Mouse (Mus musculus): ENCODE measurements around the gene Prr14. TPM values are rescaled to one million over a fixed set of nuclear protein-coding genes. Genes with fewer than 3 reads are reported as not detected.
"Not testable (repeated sequence)": the region's sequence is repeated elsewhere in the genome, so short reads cannot be mapped to it uniquely, and the experiment has no call there.

Gene Prr14
- polyA plus RNA-seq (2015; fragmentation: Nextera tagmentation; extraction: Ambion mirVana): 42.4 and 44.5 TPM in 2 replicates

- not testable (repeated sequence) for H3K9ac ChIP-seq; H3K9me3 ChIP-seq; ATAC-seq (ENCODE audit: low read depth); H3K4me3 ChIP-seq; H3K4me1 ChIP-seq (replicated peaks); H3K27ac ChIP-seq (replicated peaks); H3K27me3 ChIP-seq; H3K4me2 ChIP-seq
- 97% methylated on average over 8 of the region's 8 CpGs for WGBS
- peaks cover 57% of the 10 kb centered on the region for H3K36me3 ChIP-seq
Observed at GRCm38 (mm10) chr7:127459311-127459710, at the start of gene Prr14. Gene Prr14 (plus strand): TSS chr7:127459611.

- Histone ChIP-seq H3K4me1 (replicated peaks) (peaks cover under 1% of the 10 kb centered on the region; the same call in 1 of the 2 replicates), H3K9me3 (no peaks in the 10 kb centered on the region), H3K4me2 (no peak overlapping the region), H3K4me3 (no peak overlapping the region), H3K27me3 (no peaks in the 10 kb centered on the region), H3K27ac (replicated peaks) (no peak overlapping the region), H3K9ac (no peak overlapping the region), H3K36me3 (peaks cover 8% of the 10 kb centered on the region; the same call in 1 of the 2 replicates)
- 71% methylated on average over 2 of the region's 2 CpGs for WGBS
- no peak for ATAC-seq (ENCODE audit: low read depth)
Observed at GRCm38 (mm10) chr7:127411418-127411817, 48.0 kb upstream of the Prr14 start.

- H3K9ac ChIP-seq: peak within 1 kb of the TSS; percentile 88
- peak; percentile 98 for ATAC-seq (ENCODE audit: low read depth)
- H3K27ac ChIP-seq (replicated peaks): peak within 1 kb of the TSS; percentile 85
- H3K27me3 ChIP-seq: peaks cover 15% of the 10 kb centered on the region
- H3K4me1 ChIP-seq (replicated peaks): peaks cover 19% of the 10 kb centered on the region
- peak within 1 kb of the TSS; percentile 78 for H3K4me2 ChIP-seq
- no peaks in the 10 kb centered on the region for H3K9me3 ChIP-seq
- peaks cover 22% of the 10 kb centered on the region for H3K36me3 ChIP-seq
- peak within 1 kb of the TSS; percentile 74 for H3K4me3 ChIP-seq
- WGBS: under 1% methylated on average over 48 of the region's 48 CpGs
Observed at GRCm38 (mm10) chr7:127421388-127422191, 37.8 kb upstream of the Prr14 start, which contains the start of gene Zfp688. Gene Zfp688 (minus strand): TSS chr7:127422068.

- peak overlapping the region; percentile 85 for H3K27ac ChIP-seq (replicated peaks)
- 0% methylated on average over 15 of the region's 15 CpGs for WGBS
- ATAC-seq (ENCODE audit: low read depth): peak; percentile 79
- H3K9me3 ChIP-seq: no peaks in the 10 kb centered on the region
- H3K4me3 ChIP-seq: peak overlapping the region; percentile 74
- H3K27me3 ChIP-seq: peaks cover 15% of the 10 kb centered on the region
- peak overlapping the region; percentile 78 for H3K4me2 ChIP-seq
- peak overlapping the region; percentile 88 for H3K9ac ChIP-seq
- H3K36me3 ChIP-seq: peaks cover 21% of the 10 kb centered on the region
- peaks cover 19% of the 10 kb centered on the region for H3K4me1 ChIP-seq (replicated peaks)
Observed at GRCm38 (mm10) chr7:127422247-127422646, 37.2 kb upstream of the Prr14 start.

GRCm38 (mm10) chr7:127425291-127425690 lies 34.1 kb upstream of the Prr14 start:
- Histone ChIP-seq H3K4me3 (no peak overlapping the region), H3K9ac (no peak overlapping the region), H3K4me2 (no peak overlapping the region), H3K36me3 (no peaks in the 10 kb centered on the region), H3K4me1 (replicated peaks) (peaks cover 19% of the 10 kb centered on the region), H3K9me3 (no peaks in the 10 kb centered on the region), H3K27me3 (peaks cover 15% of the 10 kb centered on the region), H3K27ac (replicated peaks) (no peak overlapping the region)
- WGBS: 88% methylated on average over 3 of the region's 3 CpGs
- ATAC-seq (ENCODE audit: low read depth): no peak

- Histone ChIP-seq H3K4me1 (replicated peaks) (peaks cover 14% of the 10 kb centered on the region), H3K27me3 (peaks cover 15% of the 10 kb centered on the region), H3K9me3 (no peaks in the 10 kb centered on the region), H3K36me3 (no peaks in the 10 kb centered on the region), H3K4me2 (no peak overlapping the region), H3K9ac (no peak overlapping the region), H3K27ac (replicated peaks) (no peak overlapping the region), H3K4me3 (no peak overlapping the region)
- 84% methylated on average over 2 of the region's 2 CpGs for WGBS
- ATAC-seq (ENCODE audit: low read depth): no peak
Observed at GRCm38 (mm10) chr7:127425911-127426310, 33.5 kb upstream of the Prr14 start.

GRCm38 (mm10) chr7:127426354-127426753 lies 33.1 kb upstream of the Prr14 start:
- Histone ChIP-seq H3K36me3 (no peaks in the 10 kb centered on the region), H3K27me3 (peaks cover 15% of the 10 kb centered on the region), H3K4me3 (no peak overlapping the region), H3K9me3 (no peaks in the 10 kb centered on the region), H3K4me2 (no peak overlapping the region), H3K9ac (no peak overlapping the region), H3K27ac (replicated peaks) (no peak overlapping the region), H3K4me1 (replicated peaks) (peaks cover 9% of the 10 kb centered on the region)
- WGBS: 76% methylated on average over 3 of the region's 3 CpGs
- ATAC-seq (ENCODE audit: low read depth): no peak

- Histone ChIP-seq H3K27ac (replicated peaks) (no peak overlapping the region), H3K9me3 (peaks cover 13% of the 10 kb centered on the region), H3K4me1 (replicated peaks) (no peaks in the 10 kb centered on the region), H3K4me3 (no peak overlapping the region), H3K27me3 (no peaks in the 10 kb centered on the region), H3K4me2 (no peak overlapping the region), H3K9ac (no peak overlapping the region), H3K36me3 (no peaks in the 10 kb centered on the region)
- ATAC-seq (ENCODE audit: low read depth): no peak
- 90% methylated on average over 4 of the region's 4 CpGs for WGBS
Observed at GRCm38 (mm10) chr7:127435206-127435605, 24.2 kb upstream of the Prr14 start.

GRCm38 (mm10) chr7:127437724-127438123 lies 21.7 kb upstream of the Prr14 start:
- Histone ChIP-seq H3K4me3 (no peak overlapping the region), H3K4me2 (no peak overlapping the region), H3K27me3 (no peaks in the 10 kb centered on the region), H3K9ac (no peak overlapping the region), H3K27ac (replicated peaks) (no peak overlapping the region), H3K4me1 (replicated peaks) (no peaks in the 10 kb centered on the region), H3K36me3 (peaks cover 14% of the 10 kb centered on the region), H3K9me3 (peaks cover 13% of the 10 kb centered on the region)
- 92% methylated on average over 3 of the region's 3 CpGs for WGBS
- ATAC-seq (ENCODE audit: low read depth): no peak

- 85% methylated on average over 20 of the region's 20 CpGs for WGBS
- Histone ChIP-seq H3K36me3 (peaks cover 55% of the 10 kb centered on the region), H3K27me3 (no peaks in the 10 kb centered on the region), H3K9ac (no peak overlapping the region), H3K27ac (replicated peaks) (no peak overlapping the region), H3K4me2 (no peak overlapping the region), H3K4me3 (no peak overlapping the region), H3K9me3 (no peaks in the 10 kb centered on the region; the same call in 1 of the 2 replicates), H3K4me1 (replicated peaks) (peaks cover 9% of the 10 kb centered on the region)
- no peak for ATAC-seq (ENCODE audit: low read depth)
Observed at GRCm38 (mm10) chr7:127443976-127444375, 15.4 kb upstream of the Prr14 start.

GRCm38 (mm10) chr7:127448521-127449300 lies 10.7 kb upstream of the Prr14 start, which contains the start of gene Zfp689:
Gene Zfp689 (minus strand): TSS chr7:127449158.
- no peaks in the 10 kb centered on the region for H3K9me3 ChIP-seq
- peak within 1 kb of the TSS; percentile 83 for H3K4me2 ChIP-seq
- no peaks in the 10 kb centered on the region for H3K27me3 ChIP-seq
- under 1% methylated on average over 54 of the region's 54 CpGs for WGBS
- peaks cover 51% of the 10 kb centered on the region for H3K4me1 ChIP-seq (replicated peaks)
- peak; percentile 92 for ATAC-seq (ENCODE audit: low read depth)
- H3K9ac ChIP-seq: peak within 1 kb of the TSS; percentile 90
- peak within 1 kb of the TSS; percentile 73 for H3K4me3 ChIP-seq
- peaks cover 47% of the 10 kb centered on the region for H3K36me3 ChIP-seq
- peak within 1 kb of the TSS; percentile 96 for H3K27ac ChIP-seq (replicated peaks)

GRCm38 (mm10) chr7:127449966-127450365 lies 9.4 kb upstream of the Prr14 start:
- Histone ChIP-seq H3K9ac (peak overlapping the region; percentile 90), H3K4me1 (replicated peaks) (peaks cover 51% of the 10 kb centered on the region), H3K4me3 (peak overlapping the region; percentile 73), H3K27me3 (no peaks in the 10 kb centered on the region), H3K9me3 (no peaks in the 10 kb centered on the region), H3K27ac (replicated peaks) (peak overlapping the region; percentile 73; the same call in 1 of the 2 replicates), H3K4me2 (peak overlapping the region; percentile 83), H3K36me3 (peaks cover 39% of the 10 kb centered on the region)
- no peak for ATAC-seq (ENCODE audit: low read depth)
- 77% methylated on average over 7 of the region's 7 CpGs for WGBS

All from neural tube, embryonic 13.5 days (tissue).